Mouse (Mus musculus): ENCODE data around the gene Mfsd12. TPM values are rescaled to one million over a fixed set of nuclear protein-coding genes. Genes with fewer than 3 reads are reported as not detected.

The Mfsd12 gene
- 6.8 and 9.8 TPM in 2 replicates for polyA plus RNA-seq (2014; fragmentation: Nextera tagmentation; extraction: Ambion mirVana)

GRCm38 (mm10) chr10:81356991-81357844 is at the start of gene Mfsd12:
Gene Mfsd12, plus strand, starts transcription at chr10:81357491.
- 3% methylated on average over 38 of the region's 79 CpGs for WGBS
- peak; percentile 93 for ATAC-seq (ENCODE audit: low read depth)
- Histone ChIP-seq H3K4me3 (ENCODE audit: low read depth, low read length) (peak within 1 kb of the TSS; percentile 81), H3K9me3 (ENCODE audit: control insufficient read depth, low read length) (no peaks in the 10 kb centered on the region), H3K27ac (replicated peaks; ENCODE audit: low read depth, low read length) (no peak within 1 kb of the TSS), H3K36me3 (ENCODE audit: control insufficient read depth, insufficient read depth, low read length) (no peaks in the 10 kb centered on the region), H3K4me2 (ENCODE audit: low read depth, low read length) (peak within 1 kb of the TSS; percentile 98), H3K4me1 (ENCODE audit: control insufficient read depth, insufficient read depth, low read length) (peaks cover 10% of the 10 kb centered on the region), H3K9ac (ENCODE audit: low read depth, low read length) (peak within 1 kb of the TSS; percentile 83), H3K27me3 (replicated peaks; ENCODE audit: control insufficient read depth, insufficient read depth, low read length) (no peaks in the 10 kb centered on the region)
- peak; percentile 95 for DNase-seq (ENCODE audit: low spot score)

GRCm38 (mm10) chr10:81309571-81309970 is 47.7 kb upstream of the Mfsd12 start:
- WGBS: 95% methylated on average over 5 of the region's 5 CpGs
- no peak for DNase-seq (ENCODE audit: low spot score)
- no peak overlapping the region for H3K9ac ChIP-seq (ENCODE audit: low read depth, low read length)
- ATAC-seq (ENCODE audit: low read depth): no peak
- H3K36me3 ChIP-seq (ENCODE audit: control insufficient read depth, insufficient read depth, low read length): peaks cover 89% of the 10 kb centered on the region
- no peak overlapping the region for H3K4me2 ChIP-seq (ENCODE audit: low read depth, low read length)
- no peak overlapping the region for H3K27ac ChIP-seq (replicated peaks; ENCODE audit: low read depth, low read length)
- H3K27me3 ChIP-seq (replicated peaks; ENCODE audit: control insufficient read depth, insufficient read depth, low read length): no peaks in the 10 kb centered on the region
- no peaks in the 10 kb centered on the region for H3K4me1 ChIP-seq (ENCODE audit: control insufficient read depth, insufficient read depth, low read length)
- no peak overlapping the region for H3K4me3 ChIP-seq (ENCODE audit: low read depth, low read length)
- no peaks in the 10 kb centered on the region for H3K9me3 ChIP-seq (ENCODE audit: control insufficient read depth, low read length)

- 93% methylated on average over 13 of the region's 13 CpGs for WGBS
- ATAC-seq (ENCODE audit: low read depth) (no peak), DNase-seq (ENCODE audit: low spot score) (no peak)
- H3K4me1 ChIP-seq (ENCODE audit: control insufficient read depth, insufficient read depth, low read length): 0 out of 2 replicates have a peak, but pooled peaks cover 5% of the 10 kb centered on the region
- H3K4me3 ChIP-seq (ENCODE audit: low read depth, low read length): no peak overlapping the region
- H3K27me3 ChIP-seq (replicated peaks; ENCODE audit: control insufficient read depth, insufficient read depth, low read length): no peaks in the 10 kb centered on the region
- H3K27ac ChIP-seq (replicated peaks; ENCODE audit: low read depth, low read length): no peak overlapping the region
- no peak overlapping the region for H3K9ac ChIP-seq (ENCODE audit: low read depth, low read length)
- H3K9me3 ChIP-seq (ENCODE audit: control insufficient read depth, low read length): no peaks in the 10 kb centered on the region
- H3K36me3 ChIP-seq (ENCODE audit: control insufficient read depth, insufficient read depth, low read length): peaks cover 90% of the 10 kb centered on the region
- no peak overlapping the region for H3K4me2 ChIP-seq (ENCODE audit: low read depth, low read length)
These were observed 43.7 kb upstream of the Mfsd12 start for GRCm38 (mm10) chr10:81313581-81313980.

GRCm38 (mm10) chr10:81314201-81314600 is 43.1 kb upstream of the Mfsd12 start:
- no peak overlapping the region for H3K27ac ChIP-seq (replicated peaks; ENCODE audit: low read depth, low read length)
- H3K9ac ChIP-seq (ENCODE audit: low read depth, low read length): no peak overlapping the region
- H3K36me3 ChIP-seq (ENCODE audit: control insufficient read depth, insufficient read depth, low read length): peaks cover 87% of the 10 kb centered on the region
- 78% methylated on average over 7 of the region's 7 CpGs for WGBS
- no peak overlapping the region for H3K4me2 ChIP-seq (ENCODE audit: low read depth, low read length)
- no peaks in the 10 kb centered on the region for H3K27me3 ChIP-seq (replicated peaks; ENCODE audit: control insufficient read depth, insufficient read depth, low read length)
- no peaks in the 10 kb centered on the region for H3K9me3 ChIP-seq (ENCODE audit: control insufficient read depth, low read length)
- ATAC-seq (ENCODE audit: low read depth): no peak
- DNase-seq (ENCODE audit: low spot score): no peak
- H3K4me1 ChIP-seq (ENCODE audit: control insufficient read depth, insufficient read depth, low read length): 0 out of 2 replicates have a peak, but pooled peaks cover 5% of the 10 kb centered on the region
- H3K4me3 ChIP-seq (ENCODE audit: low read depth, low read length): no peak overlapping the region

GRCm38 (mm10) chr10:81315587-81315986 is 41.7 kb upstream of the Mfsd12 start:
- Histone ChIP-seq H3K4me1 (ENCODE audit: control insufficient read depth, insufficient read depth, low read length) (peaks cover 12% of the 10 kb centered on the region; the same call in 1 of the 2 replicates), H3K27me3 (replicated peaks; ENCODE audit: control insufficient read depth, insufficient read depth, low read length) (no peaks in the 10 kb centered on the region), H3K4me2 (ENCODE audit: low read depth, low read length) (no peak overlapping the region), H3K9ac (ENCODE audit: low read depth, low read length) (no peak overlapping the region), H3K4me3 (ENCODE audit: low read depth, low read length) (no peak overlapping the region), H3K9me3 (ENCODE audit: control insufficient read depth, low read length) (no peaks in the 10 kb centered on the region), H3K27ac (replicated peaks; ENCODE audit: low read depth, low read length) (no peak overlapping the region), H3K36me3 (ENCODE audit: control insufficient read depth, insufficient read depth, low read length) (peaks cover 73% of the 10 kb centered on the region)
- 91% methylated on average over 16 of the region's 16 CpGs for WGBS
- ATAC-seq (ENCODE audit: low read depth) (no peak), DNase-seq (ENCODE audit: low spot score) (no peak)

- H3K9ac ChIP-seq (ENCODE audit: low read depth, low read length): peak overlapping the region; percentile 47
- H3K9me3 ChIP-seq (ENCODE audit: control insufficient read depth, low read length): no peaks in the 10 kb centered on the region
- peak overlapping the region; percentile 25 for H3K4me3 ChIP-seq (ENCODE audit: low read depth, low read length)
- DNase-seq (ENCODE audit: low spot score) (no peak), ATAC-seq (ENCODE audit: low read depth) (no peak)
- H3K4me2 ChIP-seq (ENCODE audit: low read depth, low read length): peak overlapping the region; percentile 56
- H3K4me1 ChIP-seq (ENCODE audit: control insufficient read depth, insufficient read depth, low read length): peaks cover 12% of the 10 kb centered on the region; the same call in 1 of the 2 replicates
- H3K36me3 ChIP-seq (ENCODE audit: control insufficient read depth, insufficient read depth, low read length): peaks cover 64% of the 10 kb centered on the region
- WGBS: 43% methylated on average over 13 of the region's 16 CpGs
- H3K27me3 ChIP-seq (replicated peaks; ENCODE audit: control insufficient read depth, insufficient read depth, low read length): no peaks in the 10 kb centered on the region
- peak overlapping the region; percentile 39 for H3K27ac ChIP-seq (replicated peaks; ENCODE audit: low read depth, low read length)
These were observed 40.8 kb upstream of the Mfsd12 start for GRCm38 (mm10) chr10:81316338-81317060.

GRCm38 (mm10) chr10:81317273-81317672 is 40.0 kb upstream of the Mfsd12 start:
- Histone ChIP-seq H3K9ac (ENCODE audit: low read depth, low read length) (peak overlapping the region; percentile 47), H3K27ac (replicated peaks; ENCODE audit: low read depth, low read length) (no peak overlapping the region), H3K4me1 (ENCODE audit: control insufficient read depth, insufficient read depth, low read length) (peaks cover 12% of the 10 kb centered on the region; the same call in 1 of the 2 replicates), H3K4me3 (ENCODE audit: low read depth, low read length) (peak overlapping the region; percentile 25), H3K9me3 (ENCODE audit: control insufficient read depth, low read length) (no peaks in the 10 kb centered on the region), H3K36me3 (ENCODE audit: control insufficient read depth, insufficient read depth, low read length) (peaks cover 58% of the 10 kb centered on the region), H3K27me3 (replicated peaks; ENCODE audit: control insufficient read depth, insufficient read depth, low read length) (no peaks in the 10 kb centered on the region), H3K4me2 (ENCODE audit: low read depth, low read length) (peak overlapping the region; percentile 56)
- DNase-seq (ENCODE audit: low spot score) (peak; percentile 81), ATAC-seq (ENCODE audit: low read depth) (no peak)
- 22% methylated on average over 17 of the region's 20 CpGs for WGBS

GRCm38 (mm10) chr10:81318589-81319329 is 38.5 kb upstream of the Mfsd12 start:
- Histone ChIP-seq H3K4me2 (ENCODE audit: low read depth, low read length) (peak overlapping the region; percentile 72), H3K9me3 (ENCODE audit: control insufficient read depth, low read length) (no peaks in the 10 kb centered on the region), H3K27me3 (replicated peaks; ENCODE audit: control insufficient read depth, insufficient read depth, low read length) (no peaks in the 10 kb centered on the region), H3K4me3 (ENCODE audit: low read depth, low read length) (no peak overlapping the region; the same call in 1 of the 2 replicates), H3K9ac (ENCODE audit: low read depth, low read length) (0 out of 2 replicates have a peak overlapping the region, but pooled peaks have one; percentile 34), H3K27ac (replicated peaks; ENCODE audit: low read depth, low read length) (peak overlapping the region; percentile 93; the same call in 1 of the 2 replicates), H3K36me3 (ENCODE audit: control insufficient read depth, insufficient read depth, low read length) (peaks cover 58% of the 10 kb centered on the region), H3K4me1 (ENCODE audit: control insufficient read depth, insufficient read depth, low read length) (peaks cover 12% of the 10 kb centered on the region; the same call in 1 of the 2 replicates)
- DNase-seq (ENCODE audit: low spot score) (no peak), ATAC-seq (ENCODE audit: low read depth) (no peak)
- WGBS: 85% methylated on average over 13 of the region's 13 CpGs
